Mouse (Mus musculus) megakaryocyte, embryonic 14.5 days (primary cell): ENCODE results near the gene Stab2. TPM values are rescaled to one million over a fixed set of nuclear protein-coding genes. Genes with fewer than 3 reads are reported as not detected.

ENCODE experiments used
- H3K27me3 ChIP-seq: replicated peaks from 2 replicates; pipeline ENCODE3; 2012; ENCODE audit warnings: inconsistent platforms
- H3K36me3 ChIP-seq: replicated peaks from 2 replicates; pipeline ENCODE3; 2012; ENCODE audit warnings: low read length, inconsistent platforms, mixed read lengths
- H3K4me1 ChIP-seq: 2 replicates; pipeline ENCODE4 v1.6.1; 2012; ENCODE audit warnings: inconsistent platforms
- H3K4me3 ChIP-seq: replicated peaks from 2 replicates; pipeline ENCODE3; 2012; ENCODE audit warnings: moderate library complexity, mild to moderate bottlenecking, inconsistent platforms
- H3K9me3 ChIP-seq: 2 replicates; pipeline ENCODE4 v1.6.1; 2012; ENCODE audit warnings: inconsistent platforms
- FLI1 ChIP-seq: IDR thresholded peaks from 2 replicates; pipeline ENCODE4 v1.6.1; 2012; ENCODE audit warnings: low read length, inconsistent platforms, mixed read lengths
- GATA1 ChIP-seq: IDR thresholded peaks from 3 replicates; pipeline ENCODE4 v1.6.1; 2012; ENCODE audit warnings: mixed read lengths, low read length, inconsistent platforms, borderline replicate concordance
- polyA plus RNA-seq: library from polyadenylated mRNA; stranded (reverse); fragments of >175 nt; gene quantifications from 2 replicates; pipeline ENCODE4 v1.2.3, GENCODE M21; 2012; ENCODE audit warnings: low replicate concordance; ENCODE audit not compliant: insufficient read depth

Gene Stab2
- polyA plus RNA-seq, 1 experiment, result 2.0 TPM

DNA sequence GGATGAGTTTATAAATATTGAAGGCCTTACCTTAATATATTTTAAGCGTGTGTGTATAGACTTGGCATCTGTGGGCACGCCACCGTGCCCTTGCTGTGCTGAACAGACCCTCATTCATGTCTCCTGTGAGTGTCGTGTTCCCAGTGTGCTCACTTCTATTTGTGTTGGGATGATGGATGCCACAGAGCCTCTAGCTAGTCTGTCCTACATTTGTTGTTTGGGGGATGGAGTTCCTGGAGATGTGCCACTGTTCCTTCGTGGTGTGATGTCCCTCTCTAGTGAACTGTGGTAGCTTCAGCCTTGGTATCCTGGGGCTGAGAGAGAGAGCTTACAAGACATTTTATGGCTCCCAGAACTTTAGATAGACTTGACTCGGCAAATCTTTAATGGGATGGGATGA lies 169.0 kb downstream of the Stab2 start:
- Histone ChIP-seq H3K4me3 (no peak overlapping the region), H3K36me3 (peaks cover 64% of the 10 kb centered on the region), H3K27me3 (no peaks in the 10 kb centered on the region), H3K4me1 (peaks cover 7% of the 10 kb centered on the region; the same call in 1 of the 2 replicates), H3K9me3 (no peaks in the 10 kb centered on the region)
- no peak for TF ChIP-seq FLI1
- TF ChIP-seq GATA1, result no peak

GRCm38 (mm10) chr10:86836784-86837183 lies 171.0 kb downstream of the Stab2 start:
- Histone ChIP-seq H3K9me3 (no peaks in the 10 kb centered on the region), H3K36me3 (peaks cover 80% of the 10 kb centered on the region), H3K4me3 (no peak overlapping the region), H3K4me1 (peaks cover 14% of the 10 kb centered on the region; the same call in 1 of the 2 replicates), H3K27me3 (no peaks in the 10 kb centered on the region)
- TF ChIP-seq GATA1, result no peak
- no peak for TF ChIP-seq FLI1

GRCm38 (mm10) chr10:86829515-86829914 lies 178.3 kb downstream of the Stab2 start:
- no peak for TF ChIP-seq FLI1
- TF ChIP-seq GATA1, result no peak
- peaks cover 6% of the 10 kb centered on the region for H3K4me1 ChIP-seq
- no peaks in the 10 kb centered on the region for H3K27me3 ChIP-seq
- peaks cover 14% of the 10 kb centered on the region for H3K9me3 ChIP-seq
- peaks cover 98% of the 10 kb centered on the region for H3K36me3 ChIP-seq
- H3K4me3 ChIP-seq, result no peak overlapping the region

DNA sequence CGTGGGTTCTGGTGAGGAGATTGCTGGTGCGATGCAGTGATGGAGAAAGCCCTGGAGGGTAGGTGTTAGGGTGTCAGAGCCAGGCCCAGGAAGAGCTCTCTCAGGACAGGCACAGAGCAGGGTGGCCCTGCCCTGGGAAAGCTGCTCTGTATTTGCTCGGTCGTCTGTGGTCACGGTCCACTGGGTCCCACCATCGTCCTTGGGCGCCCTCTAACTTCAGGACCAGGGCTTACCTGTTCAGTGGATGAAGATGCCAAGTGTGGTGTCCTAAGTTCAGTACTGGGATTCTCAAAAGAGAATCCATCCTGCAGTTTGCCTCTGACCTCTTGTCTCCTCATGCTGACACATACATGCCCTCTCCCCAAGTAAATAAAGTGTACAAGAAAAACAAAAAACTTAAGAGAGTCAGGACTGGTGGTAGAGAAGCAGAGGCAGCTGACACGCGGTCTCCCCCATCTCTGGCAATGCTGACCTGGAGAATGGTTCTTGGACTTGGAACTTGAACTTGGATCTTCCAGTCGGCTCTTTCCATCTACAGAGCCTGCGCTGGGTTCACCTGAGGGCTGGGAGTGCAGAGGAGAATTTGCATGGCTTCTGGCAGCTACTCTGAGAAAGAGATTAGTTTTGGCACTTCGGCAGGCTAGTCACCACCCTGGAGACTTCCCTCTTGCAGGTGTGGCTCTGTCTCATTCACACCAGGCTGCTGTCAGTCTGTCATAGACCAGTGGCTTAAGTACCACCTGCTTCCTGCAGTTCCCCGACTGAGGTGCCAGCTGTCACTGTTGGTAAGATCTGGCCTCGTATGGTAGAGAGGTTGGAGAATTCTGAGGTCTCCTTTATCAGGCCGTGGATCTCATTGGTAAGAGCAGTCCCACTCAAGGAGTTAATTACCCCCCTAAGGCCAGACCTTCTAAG lies 179.3 kb downstream of the Stab2 start:
- Histone ChIP-seq H3K9me3 (peaks cover 14% of the 10 kb centered on the region), H3K4me1 (peaks cover 6% of the 10 kb centered on the region), H3K27me3 (no peaks in the 10 kb centered on the region), H3K4me3 (no peak overlapping the region), H3K36me3 (peaks cover 98% of the 10 kb centered on the region)
- no peak for TF ChIP-seq GATA1

DNA sequence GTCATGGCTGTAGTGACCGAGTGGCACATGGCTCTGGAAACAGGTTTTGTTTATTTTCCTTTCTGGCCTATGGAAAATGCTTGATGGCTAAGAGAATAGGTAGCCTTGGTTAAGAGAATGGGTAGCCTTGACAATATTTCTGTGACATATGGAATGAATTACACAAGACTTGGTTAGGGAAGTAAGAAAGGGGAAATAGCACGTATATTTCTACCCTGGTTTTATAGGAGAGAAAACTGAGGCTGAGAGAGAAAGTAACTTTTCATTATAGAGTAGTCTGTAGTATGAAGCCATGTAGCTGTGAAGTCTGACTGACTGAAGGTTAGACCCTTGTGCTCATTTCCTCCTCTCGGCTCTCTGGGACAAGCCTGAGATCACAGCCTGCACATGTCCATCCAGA lies 180.9 kb downstream of the Stab2 start:
- TF ChIP-seq GATA1 (no peak), FLI1 (no peak)
- H3K9me3 ChIP-seq, result peaks cover 14% of the 10 kb centered on the region
- H3K27me3 ChIP-seq, result no peaks in the 10 kb centered on the region
- H3K4me3 ChIP-seq, result no peak overlapping the region
- peaks cover 98% of the 10 kb centered on the region for H3K36me3 ChIP-seq
- no peaks in the 10 kb centered on the region; the same call in 1 of the 2 replicates for H3K4me1 ChIP-seq

DNA sequence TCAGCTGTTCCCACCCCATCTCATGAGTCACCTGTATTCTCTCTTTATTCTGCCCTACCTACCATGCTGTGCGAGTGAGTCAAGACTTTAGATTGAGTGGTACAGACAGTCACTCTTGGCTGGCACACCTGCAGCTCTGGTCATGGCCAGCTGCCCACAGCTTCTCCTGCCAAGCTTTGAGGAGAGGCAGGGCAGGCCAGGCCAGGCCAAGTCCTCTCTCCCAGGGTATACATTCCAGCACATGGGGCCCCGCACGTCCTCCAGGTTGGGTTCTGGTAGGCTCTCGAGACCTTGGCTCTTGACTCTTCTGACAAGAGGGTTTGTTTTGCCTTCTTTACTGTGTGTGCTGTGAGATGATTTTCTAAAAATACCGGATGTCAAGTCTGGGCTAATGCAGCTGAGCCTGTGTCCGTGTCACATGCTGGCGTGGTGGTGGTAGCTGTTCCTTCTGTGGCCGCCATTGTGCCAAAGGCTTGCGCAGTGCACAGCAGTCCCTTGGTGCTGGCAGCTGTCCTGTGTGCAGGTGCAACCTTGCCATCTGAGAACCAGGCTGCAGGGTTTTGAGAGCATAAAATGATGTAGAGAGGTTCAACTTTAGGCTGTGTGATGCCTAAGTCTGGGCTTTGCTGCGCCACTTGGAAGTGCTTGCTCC lies 181.8 kb downstream of the Stab2 start:
- TF ChIP-seq FLI1, result no peak
- TF ChIP-seq GATA1, result no peak
- Histone ChIP-seq H3K4me3 (no peak overlapping the region), H3K9me3 (peaks cover 14% of the 10 kb centered on the region), H3K27me3 (no peaks in the 10 kb centered on the region), H3K36me3 (peaks cover 98% of the 10 kb centered on the region), H3K4me1 (no peaks in the 10 kb centered on the region; the same call in 1 of the 2 replicates)

GRCm38 (mm10) chr10:86824871-86825270 lies 183.0 kb downstream of the Stab2 start:
- H3K4me3 ChIP-seq, result no peak overlapping the region
- no peaks in the 10 kb centered on the region for H3K27me3 ChIP-seq
- H3K9me3 ChIP-seq, result peaks cover 14% of the 10 kb centered on the region
- H3K36me3 ChIP-seq, result peaks cover 100% of the 10 kb centered on the region
- TF ChIP-seq GATA1 (no peak), FLI1 (no peak)
- H3K4me1 ChIP-seq, result peaks cover 2% of the 10 kb centered on the region; the same call in 1 of the 2 replicates

DNA sequence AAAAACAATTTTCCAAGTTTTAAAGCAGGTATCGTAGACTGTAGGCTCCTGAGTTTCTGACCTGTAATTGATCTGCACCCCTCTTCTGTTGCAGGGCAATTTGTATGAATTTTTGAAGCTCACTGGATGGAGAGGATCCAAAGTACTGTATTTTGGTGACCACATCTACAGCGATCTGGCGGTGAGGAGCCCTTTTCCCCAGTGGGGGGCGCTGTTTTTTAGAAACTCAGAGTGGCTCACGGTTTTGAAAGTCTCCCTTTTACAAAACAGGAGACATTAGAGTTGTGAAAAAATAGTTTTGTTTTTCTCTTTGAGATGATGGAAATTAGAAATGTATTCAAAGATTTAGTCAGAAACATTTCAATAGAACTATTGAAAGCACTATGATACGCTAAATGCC lies 183.7 kb downstream of the Stab2 start:
- Histone ChIP-seq H3K4me3 (no peak overlapping the region), H3K36me3 (peaks cover 100% of the 10 kb centered on the region), H3K27me3 (no peaks in the 10 kb centered on the region), H3K9me3 (peaks cover 11% of the 10 kb centered on the region), H3K4me1 (peaks cover 9% of the 10 kb centered on the region)
- TF ChIP-seq GATA1, result no peak
- TF ChIP-seq FLI1, result no peak

- peaks cover 95% of the 10 kb centered on the region for H3K36me3 ChIP-seq
Measured at GRCm38 (mm10) chr10:86821014-86821413, 186.8 kb downstream of the Stab2 start.

GRCm38 (mm10) chr10:86819649-86820165 lies 188.1 kb downstream of the Stab2 start:
- no peak overlapping the region for H3K4me3 ChIP-seq
- H3K4me1 ChIP-seq, result peaks cover 38% of the 10 kb centered on the region
- peaks cover 95% of the 10 kb centered on the region for H3K36me3 ChIP-seq
- TF ChIP-seq FLI1, result no peak
- TF ChIP-seq GATA1, result no peak
- H3K9me3 ChIP-seq, result no peaks in the 10 kb centered on the region
- no peaks in the 10 kb centered on the region for H3K27me3 ChIP-seq

More at GRCm38 (mm10) chr10:86821014-86821413, 186.8 kb downstream of the Stab2 start:
- H3K27me3 ChIP-seq, result no peaks in the 10 kb centered on the region
- no peaks in the 10 kb centered on the region for H3K9me3 ChIP-seq
- no peak overlapping the region for H3K4me3 ChIP-seq
- TF ChIP-seq GATA1, result no peak
- TF ChIP-seq FLI1, result no peak
- H3K4me1 ChIP-seq, result peaks cover 25% of the 10 kb centered on the region
